15 mouse cellular contexts compared by ENCODE assay signal in genomic region chr4:99957186-99957585, GRCm38 (mm10).
"Had no signal": no experiment of that assay in that cellular context is flagged by ENCODE, and none has a peak within 500 bp of the region (broad histone marks: within the 10 kb centered on the region; RNA-seq: fewer than 3 reads in every experiment).

No protein-coding gene starts in this region.

- H3K36me3 ChIP-seq: liver, embryonic 15.5 days; lung, embryonic 15.5 days; stomach, embryonic 15.5 days had no signal

- DNase-seq: kidney, adult 11 months; kidney, postnatal 25 days; layer of hippocampus, adult 9-11 months; lung, adult 18-20 months; lung, postnatal 10 days; lung, postnatal 36 days; midbrain, embryonic 14.5 days; right cerebral cortex, postnatal 4 days; thymus, postnatal 25 days had no signal

- H3K4me3 ChIP-seq: layer of hippocampus, adult 2 months; left cerebral cortex, adult 2 months; liver, embryonic 15.5 days; lung, embryonic 15.5 days; stomach, embryonic 15.5 days had no signal

- H3K4me1 ChIP-seq: lung, embryonic 15.5 days had no signal

- H3K27me3 ChIP-seq: liver, embryonic 15.5 days; lung, embryonic 15.5 days; stomach, embryonic 15.5 days had no signal

- H3K27ac ChIP-seq: kidney, postnatal 0 days; layer of hippocampus, adult 2 months; left cerebral cortex, adult 2 months; liver, embryonic 15.5 days; lung, embryonic 15.5 days; stomach, embryonic 15.5 days had no signal
